Mouse (Mus musculus) erythroblast, embryonic 14.5 days (primary cell): ENCODE results near the gene Lrmda.

Source experiments
- GATA1 ChIP-seq: IDR thresholded peaks from 2 replicates; pipeline ENCODE4 v1.6.1; 2012; ENCODE audit warnings: low read length, inconsistent platforms, mixed read lengths
- TAL1 ChIP-seq: IDR thresholded peaks from 3 replicates; pipeline ENCODE4 v1.6.1; 2012; ENCODE audit warnings: low read length, inconsistent platforms, mixed read lengths

GRCm38 (mm10) chr14:22728611-22729223 is 709.2 kb downstream of the Lrmda start:
- TF ChIP-seq GATA1: no peak
- no peak for TF ChIP-seq TAL1
